Mouse (Mus musculus): ENCODE results near the gene Chrnd. TPM values are rescaled to one million over a fixed set of nuclear protein-coding genes. Genes with fewer than 3 reads are reported as not detected.
A peak's percentile ranks its signal among the peaks of the same experiment; 100 is the strongest.

Chrnd gene
- polyA plus RNA-seq, 1 experiment = not detected

DNA sequence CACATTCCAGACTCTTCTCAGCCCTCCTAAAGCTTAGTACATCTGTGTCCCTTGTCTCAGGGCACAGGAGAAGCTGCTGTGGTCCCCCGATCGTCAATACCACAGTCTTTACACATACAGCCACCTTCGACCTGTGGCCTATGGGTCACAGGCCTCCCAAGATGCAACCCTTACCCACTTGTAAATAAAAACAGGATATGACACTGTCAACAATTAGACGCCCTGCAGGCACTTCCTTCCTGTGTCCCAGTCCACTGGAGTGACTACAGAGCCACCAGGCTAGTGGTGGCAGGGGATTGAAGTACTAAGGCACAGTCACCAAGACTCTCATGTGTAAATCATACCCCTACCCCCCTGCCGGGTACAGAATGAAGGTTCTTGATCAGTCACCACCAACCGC lies 14.6 kb downstream of the Chrnd start:
- no peak overlapping the region for H3K27ac ChIP-seq (ENCODE audit: control insufficient read depth, insufficient read depth, low read depth, low read length, poor library complexity)
- no peak for TF ChIP-seq POLR2A (IDR thresholded peaks at IDR 0.05; ENCODE audit: borderline replicate concordance, control insufficient read depth, low read depth, low read length)
- TF ChIP-seq CTCF (IDR thresholded peaks at IDR 0.05; ENCODE audit: control insufficient read depth, insufficient read depth, low read length) = no peak
- no peaks in the 10 kb centered on the region for H3K4me1 ChIP-seq (ENCODE audit: control insufficient read depth, insufficient read depth, low read length)
- H3K4me3 ChIP-seq (replicated peaks; ENCODE audit: control insufficient read depth, low read depth, low read length) = no peak overlapping the region
- 54% methylated on average over 6 of the region's 6 CpGs for WGBS

GRCm38 (mm10) chr1:87205502-87205901 lies 15.1 kb downstream of the Chrnd start:
- no peak overlapping the region for H3K27ac ChIP-seq (ENCODE audit: control insufficient read depth, insufficient read depth, low read depth, low read length, poor library complexity)
- H3K4me3 ChIP-seq (replicated peaks; ENCODE audit: control insufficient read depth, low read depth, low read length) = no peak overlapping the region
- 58% methylated on average over 3 of the region's 3 CpGs for WGBS
- TF ChIP-seq CTCF (IDR thresholded peaks at IDR 0.05; ENCODE audit: control insufficient read depth, insufficient read depth, low read length) (no peak), POLR2A (IDR thresholded peaks at IDR 0.05; ENCODE audit: borderline replicate concordance, control insufficient read depth, low read depth, low read length) (no peak)
- no peaks in the 10 kb centered on the region for H3K4me1 ChIP-seq (ENCODE audit: control insufficient read depth, insufficient read depth, low read length)

DNA sequence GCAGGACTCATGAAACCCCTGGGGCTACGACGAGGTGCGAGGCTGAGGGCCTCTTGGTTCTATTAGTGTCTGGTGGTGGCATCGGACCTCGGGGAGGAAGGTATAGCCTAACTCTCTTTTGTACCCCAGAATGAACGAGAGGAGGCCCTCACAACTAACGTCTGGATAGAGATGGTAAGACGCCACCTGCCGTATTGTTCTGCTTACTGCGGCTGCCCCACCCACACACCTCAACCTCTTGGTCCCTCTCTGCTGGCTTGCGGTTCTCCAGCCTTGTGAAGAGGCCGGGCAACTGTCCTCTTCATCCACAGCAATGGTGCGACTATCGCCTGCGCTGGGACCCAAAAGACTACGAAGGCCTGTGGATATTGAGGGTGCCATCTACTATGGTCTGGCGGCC lies 15.9 kb downstream of the Chrnd start:
- H3K27ac ChIP-seq (ENCODE audit: control insufficient read depth, insufficient read depth, low read depth, low read length, poor library complexity) = no peak overlapping the region

GRCm38 (mm10) chr1:87211431-87211830 lies 21.0 kb downstream of the Chrnd start:
- Histone ChIP-seq H3K4me1 (ENCODE audit: control insufficient read depth, insufficient read depth, low read length) (peaks cover 1% of the 10 kb centered on the region; the same call in 1 of the 2 replicates), H3K4me3 (replicated peaks; ENCODE audit: control insufficient read depth, low read depth, low read length) (no peak overlapping the region), H3K27ac (ENCODE audit: control insufficient read depth, insufficient read depth, low read depth, low read length, poor library complexity) (no peak overlapping the region)
- TF ChIP-seq CTCF (IDR thresholded peaks at IDR 0.05; ENCODE audit: control insufficient read depth, insufficient read depth, low read length) = no peak
- no peak for TF ChIP-seq POLR2A (IDR thresholded peaks at IDR 0.05; ENCODE audit: borderline replicate concordance, control insufficient read depth, low read depth, low read length)
- 80% methylated on average over 4 of the region's 4 CpGs for WGBS

More for the DNA sequence above, 15.9 kb downstream of the Chrnd start:
- H3K4me1 ChIP-seq (ENCODE audit: control insufficient read depth, insufficient read depth, low read length) = no peaks in the 10 kb centered on the region
- 22% methylated on average over 17 of the region's 17 CpGs for WGBS
- TF ChIP-seq POLR2A (IDR thresholded peaks at IDR 0.05; ENCODE audit: borderline replicate concordance, control insufficient read depth, low read depth, low read length) = no peak
- no peak; the same call in 1 of the 2 replicates for TF ChIP-seq CTCF (IDR thresholded peaks at IDR 0.05; ENCODE audit: control insufficient read depth, insufficient read depth, low read length)
- H3K4me3 ChIP-seq (replicated peaks; ENCODE audit: control insufficient read depth, low read depth, low read length) = no peak overlapping the region

DNA sequence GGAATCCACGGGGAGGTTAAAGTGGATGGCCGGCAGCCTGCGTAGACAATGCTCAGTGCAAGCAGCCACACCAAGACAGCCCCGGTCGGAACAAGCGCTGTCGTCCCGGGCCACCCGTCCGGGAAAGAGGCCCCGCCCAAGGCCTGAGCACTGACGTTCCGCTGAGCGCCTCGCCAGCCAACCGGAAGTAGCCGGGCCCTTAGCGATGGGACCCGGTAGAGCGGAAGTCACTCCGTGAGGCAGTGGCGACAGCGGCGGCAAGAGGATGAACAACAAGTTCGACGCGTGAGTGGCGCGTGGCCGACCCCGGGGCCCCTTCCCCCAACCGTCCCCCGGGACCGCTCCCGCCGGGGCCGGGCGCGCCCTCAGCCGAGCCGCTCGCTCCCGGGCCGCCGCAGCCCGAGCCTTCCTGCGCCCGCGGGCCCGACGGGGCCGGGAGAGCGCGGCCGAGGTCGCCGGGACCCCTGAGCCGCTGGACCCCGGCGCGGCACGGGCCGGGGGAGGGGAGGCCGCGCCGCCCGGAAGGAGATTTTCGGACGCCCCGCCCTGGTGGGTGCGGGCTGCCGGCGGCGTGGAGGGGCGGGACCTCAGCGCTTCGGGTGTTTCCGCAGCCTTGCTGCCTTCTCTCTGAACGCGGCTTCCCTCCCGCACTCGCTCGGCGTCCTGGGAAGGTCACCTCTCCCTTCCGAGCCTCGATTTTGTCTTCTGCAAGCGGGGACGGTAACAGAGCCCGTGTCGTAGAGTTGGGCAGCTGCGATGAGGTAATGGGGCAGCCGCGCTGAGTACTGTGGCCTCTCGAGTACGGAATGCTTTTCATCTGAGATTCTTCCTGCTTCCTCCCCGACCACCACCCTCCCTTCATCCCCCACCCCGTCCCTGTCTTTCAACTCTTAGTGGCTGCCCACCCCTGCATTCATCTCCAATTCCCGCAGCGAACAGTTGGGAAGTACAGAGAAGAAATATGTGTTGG lies 23.6 kb downstream of the Chrnd start, which contains the start of gene Eif4e2:
Gene Eif4e2 (plus strand): TSS at position 180 of the 970 bp plus-strand sequence.
- under 1% methylated on average over 99 of the region's 99 CpGs for WGBS
- H3K4me3 ChIP-seq (replicated peaks; ENCODE audit: control insufficient read depth, low read depth, low read length) = peak within 1 kb of the TSS; percentile 93
- H3K4me1 ChIP-seq (ENCODE audit: control insufficient read depth, insufficient read depth, low read length) = peaks cover 1% of the 10 kb centered on the region; the same call in 1 of the 2 replicates
- TF ChIP-seq POLR2A (IDR thresholded peaks at IDR 0.05; ENCODE audit: borderline replicate concordance, control insufficient read depth, low read depth, low read length) = peak; percentile 91; the same call in 1 of the 2 replicates
- TF ChIP-seq CTCF (IDR thresholded peaks at IDR 0.05; ENCODE audit: control insufficient read depth, insufficient read depth, low read length) = no peak
- peak within 1 kb of the TSS; percentile 96 for H3K27ac ChIP-seq (ENCODE audit: control insufficient read depth, insufficient read depth, low read depth, low read length, poor library complexity)

DNA sequence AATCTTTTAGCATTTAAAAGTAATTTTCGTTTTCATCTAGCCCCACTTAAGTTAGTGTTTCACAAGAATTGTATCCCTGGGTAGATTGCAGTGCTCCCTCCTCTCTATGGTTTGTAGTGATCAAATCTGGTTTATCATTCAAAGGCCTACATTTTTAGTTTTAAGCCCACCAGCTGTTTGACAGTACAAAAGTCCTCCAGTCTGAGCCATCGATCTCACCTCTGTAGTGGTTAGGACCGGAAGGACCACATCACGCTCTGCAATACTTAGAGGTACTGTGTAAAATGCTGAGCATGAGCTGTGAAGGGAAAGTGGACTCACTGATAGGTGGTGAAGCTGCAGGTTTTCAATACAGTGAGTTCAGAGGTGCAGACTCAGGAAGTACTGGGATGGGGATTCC lies 24.3 kb downstream of the Chrnd start:
- WGBS = 3% methylated on average over 4 of the region's 4 CpGs
- Histone ChIP-seq H3K4me1 (ENCODE audit: control insufficient read depth, insufficient read depth, low read length) (peaks cover 1% of the 10 kb centered on the region; the same call in 1 of the 2 replicates), H3K27ac (ENCODE audit: control insufficient read depth, insufficient read depth, low read depth, low read length, poor library complexity) (no peak overlapping the region; the same call in 1 of the 2 replicates), H3K4me3 (replicated peaks; ENCODE audit: control insufficient read depth, low read depth, low read length) (peak overlapping the region; percentile 93)
- no peak for TF ChIP-seq CTCF (IDR thresholded peaks at IDR 0.05; ENCODE audit: control insufficient read depth, insufficient read depth, low read length)
- no peak for TF ChIP-seq POLR2A (IDR thresholded peaks at IDR 0.05; ENCODE audit: borderline replicate concordance, control insufficient read depth, low read depth, low read length)

- Histone ChIP-seq H3K4me3 (replicated peaks; ENCODE audit: control insufficient read depth, low read depth, low read length) (no peak overlapping the region), H3K27ac (ENCODE audit: control insufficient read depth, insufficient read depth, low read depth, low read length, poor library complexity) (no peak overlapping the region), H3K4me1 (ENCODE audit: control insufficient read depth, insufficient read depth, low read length) (peaks cover 1% of the 10 kb centered on the region; the same call in 1 of the 2 replicates)
- TF ChIP-seq CTCF (IDR thresholded peaks at IDR 0.05; ENCODE audit: control insufficient read depth, insufficient read depth, low read length) (peak; percentile 30; the same call in 1 of the 2 replicates), POLR2A (IDR thresholded peaks at IDR 0.05; ENCODE audit: borderline replicate concordance, control insufficient read depth, low read depth, low read length) (no peak)
- 41% methylated on average over 3 of the region's 3 CpGs for WGBS
Observed at GRCm38 (mm10) chr1:87217938-87218337, 27.5 kb downstream of the Chrnd start.

DNA sequence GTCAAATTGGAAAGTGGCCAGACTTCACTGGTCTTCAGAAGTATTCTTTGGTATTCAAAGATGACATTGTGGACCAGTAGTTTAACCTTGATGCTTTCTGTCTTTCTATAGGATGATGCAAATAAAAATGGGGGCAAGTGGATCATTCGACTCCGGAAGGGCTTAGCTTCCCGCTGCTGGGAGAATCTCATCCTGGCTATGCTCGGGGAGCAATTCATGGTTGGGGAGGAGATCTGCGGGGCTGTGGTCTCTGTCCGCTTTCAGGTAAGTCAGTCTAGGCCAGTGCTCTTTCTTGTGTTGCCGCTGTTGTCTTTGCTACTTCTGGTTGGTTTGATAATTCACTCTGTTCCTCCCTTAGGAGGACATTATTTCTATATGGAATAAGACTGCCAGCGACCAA lies 35.3 kb downstream of the Chrnd start:
- no peak for TF ChIP-seq CTCF (IDR thresholded peaks at IDR 0.05; ENCODE audit: control insufficient read depth, insufficient read depth, low read length)

More for the DNA sequence above, 35.3 kb downstream of the Chrnd start:
- Histone ChIP-seq H3K27ac (ENCODE audit: control insufficient read depth, insufficient read depth, low read depth, low read length, poor library complexity) (no peak overlapping the region), H3K4me3 (replicated peaks; ENCODE audit: control insufficient read depth, low read depth, low read length) (no peak overlapping the region), H3K4me1 (ENCODE audit: control insufficient read depth, insufficient read depth, low read length) (no peaks in the 10 kb centered on the region)
- 91% methylated on average over 8 of the region's 8 CpGs for WGBS

All from bone marrow, adult 2 months (tissue).